Mouse (Mus musculus) hindbrain, postnatal 0 days (tissue): ENCODE data around the gene Trim34b. TPM values are rescaled to one million over a fixed set of nuclear protein-coding genes. Genes with fewer than 3 reads are reported as not detected.
"Not testable (repeated sequence)": the region's sequence is repeated elsewhere in the genome, so short reads cannot be mapped to it uniquely, and the experiment has no call there.

ENCODE experiments used
- ATAC-seq: fragments of 200-750 bp; cut with Nextera tagmentation; 2 replicates; pipeline ENCODE4 v1.8.0; 2017; ENCODE audit warnings: mild to moderate bottlenecking, moderate TSS enrichment, moderate library complexity
- DNase-seq: peaks from one replicate; pipeline ENCODE4 v3.0.0-alpha.2; 2015; ENCODE audit warnings: low spot score
- H3K27ac ChIP-seq: fragments of 300-500 bp; sonication (generic); 2 replicates; pipeline ENCODE4 v1.5.1; 2014; ENCODE audit warnings: mild to moderate bottlenecking
- H3K27me3 ChIP-seq: fragments of 300-500 bp; sonication (generic); 2 replicates; pipeline ENCODE4 v1.6.1; 2014; ENCODE audit warnings: low read length, mixed read lengths; ENCODE audit not compliant: insufficient read depth
- H3K36me3 ChIP-seq: fragments of 300-500 bp; sonication (generic); 2 replicates; pipeline ENCODE4 v1.6.1; 2014; ENCODE audit warnings: low read length, mixed read lengths; ENCODE audit not compliant: insufficient read depth
- H3K4me1 ChIP-seq: fragments of 300-500 bp; sonication (generic); 2 replicates; pipeline ENCODE4 v1.6.1; 2014; ENCODE audit warnings: antibody characterized with exemption, low read length, mixed read lengths; ENCODE audit not compliant: insufficient read depth
- H3K4me2 ChIP-seq: fragments of 300-500 bp; sonication (generic); 2 replicates; pipeline ENCODE4 v1.6.1; 2014; ENCODE audit warnings: low read depth, mild to moderate bottlenecking, low read length, moderate library complexity, mixed read lengths
- H3K4me3 ChIP-seq: fragments of 300-500 bp; sonication (generic); 2 replicates; pipeline ENCODE4 v1.5.1; 2014; ENCODE audit warnings: low read length
- H3K9ac ChIP-seq: fragments of 300-500 bp; sonication (generic); replicated peaks from 2 replicates; pipeline ENCODE4 v1.6.1; 2014; ENCODE audit warnings: mild to moderate bottlenecking, low read length, moderate library complexity, mixed read lengths
- H3K9me3 ChIP-seq: fragments of 300-500 bp; sonication (generic); 2 replicates; pipeline ENCODE4 v1.6.1; 2016; ENCODE audit warnings: low read length, mixed read lengths
- CTCF ChIP-seq: IDR thresholded peaks from 2 replicates; pipeline ENCODE4 v1.5.1; 2016; ENCODE audit warnings: antibody characterized with exemption, control low read depth, low read depth
- WGBS: fragments of 180-500 bp; shearing (Covaris S2); extraction: QIAGEN DNeasy Blood & Tissue Kit; methylation state at CpG from one replicate; pipeline ENCODE4 v1.1.7; 2014; 5-methylcytosine and 5-hydroxymethylcytosine counted together
- polyA plus RNA-seq: library from polyadenylated mRNA; unstranded; fragments of >200 nt; fragmentation: Nextera tagmentation; extraction: Ambion mirVana; gene quantifications from 2 replicates; pipeline ENCODE4 v1.2.1, GENCODE M21; 2015
- total RNA-seq: library from RNA; depleted of rRNA; stranded (reverse); fragments of >200 nt; gene quantifications from 2 replicates; pipeline ENCODE4 v1.2.3, GENCODE M21; 2014

The Trim34b gene
- total and polyA plus RNA-seq, 2 experiments from 2014 or later: not detected

GRCm38 (mm10) chr7:104322028-104322427, 7.2 kb upstream of the Trim34b start:
- 84% methylated on average over 9 of the region's 9 CpGs for WGBS
- TF ChIP-seq CTCF: no peak

DNA sequence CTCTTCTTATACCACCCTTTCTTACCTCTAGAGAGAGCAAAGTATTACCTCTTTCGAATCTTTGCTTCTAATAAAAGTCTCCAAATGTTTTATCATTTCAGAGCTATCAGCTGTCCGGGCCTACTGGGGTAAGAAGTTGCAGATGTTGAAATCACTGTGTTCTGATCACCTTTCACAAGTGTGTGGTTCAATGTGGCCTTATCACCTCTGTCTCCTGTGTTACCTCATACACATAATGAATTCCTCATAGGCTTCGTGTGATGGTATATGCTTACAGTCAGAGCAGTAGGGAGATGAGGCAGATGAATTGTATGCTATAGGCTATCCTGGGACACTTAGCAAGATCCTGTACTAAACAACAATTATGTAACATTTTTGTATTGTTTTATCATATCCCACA, 6.3 kb downstream of the Trim34b start:
- not testable (repeated sequence) for H3K27me3 ChIP-seq, H3K36me3 ChIP-seq, H3K9ac ChIP-seq, ATAC-seq, DNase-seq, H3K4me3 ChIP-seq, H3K4me1 ChIP-seq, H3K9me3 ChIP-seq, H3K4me2 ChIP-seq, H3K27ac ChIP-seq
- 87% methylated on average over 3 of the region's 3 CpGs for WGBS

More at GRCm38 (mm10) chr7:104322028-104322427, 7.2 kb upstream of the Trim34b start:
- no peak overlapping the region for H3K4me2 ChIP-seq
- no peak overlapping the region for H3K4me3 ChIP-seq
- H3K27me3 ChIP-seq: no peaks in the 10 kb centered on the region
- H3K4me1 ChIP-seq: no peaks in the 10 kb centered on the region
- no peaks in the 10 kb centered on the region for H3K9me3 ChIP-seq
- H3K36me3 ChIP-seq: no peaks in the 10 kb centered on the region
- H3K27ac ChIP-seq: no peak overlapping the region
- no peak for ATAC-seq
- H3K9ac ChIP-seq: no peak overlapping the region
- DNase-seq: no peak

- H3K4me2 ChIP-seq, H3K27me3 ChIP-seq, H3K36me3 ChIP-seq, H3K27ac ChIP-seq, ATAC-seq, H3K4me3 ChIP-seq, H3K4me1 ChIP-seq, H3K9me3 ChIP-seq, H3K9ac ChIP-seq, DNase-seq: not testable (repeated sequence)
- 82% methylated on average over 2 of the region's 4 CpGs for WGBS
Measured at GRCm38 (mm10) chr7:104340744-104341143, 11.5 kb downstream of the Trim34b start.

DNA sequence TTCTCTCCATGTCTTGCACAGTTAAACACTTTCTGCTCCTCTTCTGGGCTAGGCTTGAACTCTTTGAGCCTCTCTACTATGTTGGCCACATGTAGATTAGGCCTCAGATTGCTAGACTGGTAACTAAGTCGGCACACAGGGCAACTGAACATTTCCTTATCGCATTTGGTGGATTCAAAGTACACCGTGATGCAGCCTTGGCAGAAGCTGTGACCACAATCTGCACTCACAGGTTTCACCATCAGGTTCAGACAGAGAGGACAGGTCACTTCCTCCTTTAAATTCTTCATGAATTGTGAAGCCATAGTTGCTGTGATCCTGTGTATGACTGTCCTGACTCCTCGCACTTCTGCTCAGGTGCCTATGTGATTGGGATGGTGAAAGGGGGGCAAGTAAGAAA, 18.8 kb downstream of the Trim34b start:
- not testable (repeated sequence) for H3K9ac ChIP-seq, ATAC-seq, H3K27me3 ChIP-seq, H3K4me1 ChIP-seq, H3K4me2 ChIP-seq, H3K9me3 ChIP-seq, H3K27ac ChIP-seq, H3K4me3 ChIP-seq, DNase-seq, H3K36me3 ChIP-seq
- WGBS: 91% methylated on average over 4 of the region's 4 CpGs

DNA sequence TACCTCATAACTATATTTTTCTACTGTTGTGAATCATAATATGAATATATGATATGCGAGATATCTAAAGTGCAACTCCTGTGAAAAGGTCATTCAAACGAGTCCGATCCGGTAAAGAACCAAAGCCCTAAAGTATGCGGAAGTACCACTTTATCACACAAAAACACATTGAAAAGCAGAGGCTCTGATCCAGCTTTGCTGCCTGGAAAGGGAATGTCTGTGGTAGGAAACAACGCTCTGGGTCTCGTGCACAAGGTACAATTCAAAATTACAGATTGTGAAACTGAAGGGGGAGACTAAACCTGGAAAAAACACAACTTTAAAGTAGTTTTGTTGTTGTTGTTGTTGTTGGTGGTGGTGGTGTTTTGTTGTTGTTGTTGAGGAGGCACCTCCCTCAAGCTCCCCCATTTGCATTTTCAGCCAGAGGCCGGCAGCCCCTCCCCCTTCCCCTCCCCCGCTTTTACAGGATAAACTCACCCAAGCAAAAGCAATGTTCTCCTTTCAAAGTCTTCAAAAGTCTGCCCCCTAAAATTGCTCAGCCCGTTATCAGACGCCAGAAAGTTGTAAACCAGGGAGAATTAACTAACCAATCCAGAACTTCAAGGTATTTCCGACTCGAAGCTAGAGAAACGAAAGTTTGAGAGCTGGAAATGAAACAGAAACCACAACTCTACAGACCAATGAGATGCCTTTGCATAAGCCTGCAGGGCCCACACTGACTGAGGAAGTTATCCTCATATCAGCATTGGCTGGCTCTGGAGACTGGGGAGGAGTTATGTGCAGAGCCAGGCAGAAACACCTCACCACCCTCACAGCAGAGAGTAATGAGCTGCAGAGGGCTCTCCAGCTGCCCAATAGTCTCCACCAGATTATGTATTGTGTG, 23.7 kb downstream of the Trim34b start, which contains the start of gene Trim12c:
TSS of gene Trim12c (minus strand) at position 646 of the 883 bp plus-strand sequence.
- Histone ChIP-seq H3K4me2 (peak within 1 kb of the TSS; percentile 44), H3K27ac (no peak within 1 kb of the TSS), H3K9ac (no peak within 1 kb of the TSS), H3K27me3 (no peaks in the 10 kb centered on the region), H3K4me1 (no peaks in the 10 kb centered on the region), H3K4me3 (peak within 1 kb of the TSS; percentile 31), H3K9me3 (no peaks in the 10 kb centered on the region), H3K36me3 (no peaks in the 10 kb centered on the region)
- DNase-seq: peak; percentile 62
- ATAC-seq: peak; percentile 95
- whole genome bisulfite sequencing: 9% methylated on average over 14 of the region's 14 CpGs
- TF ChIP-seq CTCF: no peak

- H3K4me1 ChIP-seq: no peaks in the 10 kb centered on the region
- H3K9me3 ChIP-seq: no peaks in the 10 kb centered on the region
- no peak overlapping the region for H3K27ac ChIP-seq
- DNase-seq (no peak), ATAC-seq (no peak)
- TF ChIP-seq CTCF: no peak
- no peak overlapping the region for H3K9ac ChIP-seq
- H3K27me3 ChIP-seq: no peaks in the 10 kb centered on the region
- H3K4me3 ChIP-seq: no peak overlapping the region
- 87% methylated on average over 2 of the region's 2 CpGs for WGBS
- no peaks in the 10 kb centered on the region for H3K36me3 ChIP-seq
- H3K4me2 ChIP-seq: no peak overlapping the region; the same call in 1 of the 2 replicates
Measured at GRCm38 (mm10) chr7:104353600-104353967, 24.3 kb downstream of the Trim34b start.

- H3K4me1 ChIP-seq: no peaks in the 10 kb centered on the region
- ATAC-seq: no peak
- no peak overlapping the region for H3K27ac ChIP-seq
- H3K9me3 ChIP-seq: no peaks in the 10 kb centered on the region
- H3K4me2 ChIP-seq: no peak overlapping the region
- TF ChIP-seq CTCF: no peak
- no peak overlapping the region for H3K4me3 ChIP-seq
- no peak overlapping the region for H3K9ac ChIP-seq
- DNase-seq: no peak
- H3K36me3 ChIP-seq: no peaks in the 10 kb centered on the region
- H3K27me3 ChIP-seq: no peaks in the 10 kb centered on the region
Measured at GRCm38 (mm10) chr7:104366339-104366738, 37.1 kb downstream of the Trim34b start.
